Mouse (Mus musculus) liver, adult 10 weeks (tissue): ENCODE data around the gene Fgb. TPM values are rescaled to one million over a fixed set of nuclear protein-coding genes. Genes with fewer than 3 reads are reported as not detected.

Experiments used
- polyA plus RNA-seq: library from polyadenylated mRNA; stranded (reverse); fragments of 350-450 nt; fragmentation: Illumina TruSeq; extraction: RNeasy Lipid Tissue Mini Kit (QIAGEN cat#74804); gene quantifications from one replicate; pipeline ENCODE4 v1.2.3, GENCODE M21; 2014; ENCODE audit warnings: low read depth, low replicate concordance

Gene Fgb
- 2,273 TPM for polyA plus RNA-seq

GRCm38 (mm10) chr3:83049680-83050079 is at the start of gene Fgb:
TSS of gene Fgb (minus strand) at chr3:83049863.

GRCm38 (mm10) chr3:83055281-83056038 is 5.8 kb upstream of the Fgb start, which contains the start of gene Plrg1:
TSS of gene Plrg1 (plus strand) at chr3:83055522.

GRCm38 (mm10) chr3:83025475-83026301 is 24.0 kb downstream of the Fgb start, which contains the start of gene Fga:
TSS of gene Fga (plus strand) at chr3:83026076.

GRCm38 (mm10) chr3:83007557-83007956 is 42.1 kb downstream of the Fgb start, which contains the start of gene Fgg:
TSS of gene Fgg (plus strand) at chr3:83007724.

Other genes with a start within 250 kb of the Fgb start
- 0.34 TPM for gene Rbm46, start 173.4 kb downstream of the Fgb start, polyA plus RNA-seq
- 15.6 TPM for gene Lrat, start 145.9 kb downstream of the Fgb start, polyA plus RNA-seq
- gene Fgg, start 42.1 kb downstream of the Fgb start, polyA plus RNA-seq = 6,189 TPM
- 3,399 TPM for gene Fga, start 23.8 kb downstream of the Fgb start, polyA plus RNA-seq
- 18.1 TPM for gene Plrg1, start 5.7 kb upstream of the Fgb start, polyA plus RNA-seq
- not detected for gene Dchs2, start 78.1 kb upstream of the Fgb start, polyA plus RNA-seq